Mouse (Mus musculus) hindbrain, embryonic 13.5 days (tissue): ENCODE data around the gene Gm11555. TPM values are rescaled to one million over a fixed set of nuclear protein-coding genes. Genes with fewer than 3 reads are reported as not detected.
"Not testable (repeated sequence)": the region's sequence is repeated elsewhere in the genome, so short reads cannot be mapped to it uniquely, and the experiment has no call there.

ENCODE experiments used
- ATAC-seq: fragments of 200-750 bp; cut with Nextera tagmentation; 2 replicates; pipeline ENCODE4 v1.8.0; 2017; ENCODE audit warnings: moderate TSS enrichment; ENCODE audit not compliant: low FRiP score
- H3K27ac ChIP-seq: fragments of 300-500 bp; sonication (generic); 2 replicates; pipeline ENCODE4 v1.5.1; 2015; ENCODE audit warnings: inconsistent platforms, mild to moderate bottlenecking, moderate library complexity
- H3K27me3 ChIP-seq: fragments of 300-500 bp; sonication (generic); 2 replicates; pipeline ENCODE4 v1.6.1; 2015; ENCODE audit warnings: mild to moderate bottlenecking, inconsistent platforms
- H3K36me3 ChIP-seq: fragments of 300-500 bp; sonication (generic); 2 replicates; pipeline ENCODE4 v1.6.1; 2015; ENCODE audit warnings: mild to moderate bottlenecking, inconsistent platforms
- H3K4me1 ChIP-seq: fragments of 300-500 bp; sonication (generic); replicated peaks from 2 replicates; pipeline ENCODE4 v1.6.1; 2015; ENCODE audit warnings: inconsistent platforms
- H3K4me2 ChIP-seq: fragments of 300-500 bp; sonication (generic); 2 replicates; pipeline ENCODE4 v1.6.1; 2015; ENCODE audit warnings: inconsistent platforms, mild to moderate bottlenecking, moderate library complexity
- H3K4me3 ChIP-seq: fragments of 300-500 bp; sonication (generic); 2 replicates; pipeline ENCODE4 v1.5.1; 2015; ENCODE audit warnings: mild to moderate bottlenecking, inconsistent platforms
- H3K9ac ChIP-seq: fragments of 300-500 bp; sonication (generic); 2 replicates; pipeline ENCODE4 v1.6.1; 2015; ENCODE audit warnings: mild to moderate bottlenecking, inconsistent platforms
- H3K9me3 ChIP-seq: fragments of 300-500 bp; sonication (generic); 2 replicates; pipeline ENCODE4 v1.6.1; 2016; ENCODE audit warnings: inconsistent platforms
- WGBS: fragments of 180-500 bp; shearing (Covaris S2); methylation state at CpG from one replicate; pipeline ENCODE4 v1.1.7; 2015; 5-methylcytosine and 5-hydroxymethylcytosine counted together
- polyA plus RNA-seq: library from polyadenylated mRNA; unstranded; fragments of >200 nt; fragmentation: Nextera tagmentation; extraction: Ambion mirVana; gene quantifications from 2 replicates; pipeline ENCODE4 v1.2.1, GENCODE M21; 2015

Gm11555 gene
- not detected in 2 replicates for polyA plus RNA-seq

DNA sequence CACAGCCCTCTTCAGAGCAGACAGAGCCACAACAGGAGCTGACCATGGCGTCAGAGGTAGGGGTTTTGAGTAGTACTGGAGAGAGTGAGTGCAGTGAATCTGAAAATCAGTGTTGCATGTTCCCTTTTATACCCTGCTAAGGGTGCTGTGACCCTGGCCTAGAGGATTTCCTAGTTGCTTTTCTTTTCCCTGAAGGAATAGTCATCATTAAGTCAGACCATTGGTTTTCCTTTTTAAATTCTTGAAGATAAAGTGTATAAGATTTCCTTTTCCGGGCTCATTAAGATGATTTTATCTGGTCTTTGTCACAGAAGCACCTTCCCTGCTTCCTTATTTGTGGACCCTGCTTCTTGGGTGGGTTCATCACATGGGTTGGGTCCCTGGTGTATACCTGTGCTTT, at the start of gene Gm11555:
Gm11555 (minus strand) TSS at position 101 of the 400 bp plus-strand sequence.
- Histone ChIP-seq H3K27ac (no peak within 1 kb of the TSS), H3K27me3 (no peaks in the 10 kb centered on the region), H3K9me3 (no peaks in the 10 kb centered on the region), H3K4me3 (no peak within 1 kb of the TSS), H3K9ac (no peak within 1 kb of the TSS), H3K36me3 (no peaks in the 10 kb centered on the region), H3K4me2 (no peak within 1 kb of the TSS), H3K4me1 (no peaks in the 10 kb centered on the region)
- WGBS = 90% methylated on average over 2 of the region's 2 CpGs
- no peak for ATAC-seq

DNA sequence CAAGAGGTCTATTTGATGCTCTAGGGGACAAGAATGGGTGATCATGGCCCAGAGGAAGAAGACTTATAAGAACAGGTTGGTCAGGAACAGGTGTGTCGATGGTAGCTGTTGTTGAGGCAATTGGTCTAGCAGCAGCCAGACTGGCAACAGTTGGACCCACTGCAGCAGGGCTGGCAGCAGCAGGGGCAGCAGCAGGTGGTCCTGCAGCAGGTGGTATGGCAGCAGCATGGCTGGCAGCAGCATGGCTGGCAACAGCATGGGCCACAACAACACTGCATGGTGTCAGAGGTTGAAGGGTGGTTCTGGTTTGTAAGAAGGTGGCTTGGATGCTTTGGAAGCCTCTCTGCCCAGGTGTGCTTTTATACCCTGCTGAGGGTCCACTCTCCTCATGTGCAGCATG, 40.4 kb upstream of the Gm11555 start, which contains the start of gene Gm14190:
Gm14190 (minus strand) TSS at position 278 of the 400 bp plus-strand sequence.
- no peaks in the 10 kb centered on the region for H3K4me1 ChIP-seq
- no peaks in the 10 kb centered on the region for H3K27me3 ChIP-seq
- H3K9ac ChIP-seq = no peak within 1 kb of the TSS
- H3K9me3 ChIP-seq = no peaks in the 10 kb centered on the region
- ATAC-seq = no peak
- WGBS = 84% methylated on average over 1 of the region's 1 CpGs
- no peak within 1 kb of the TSS for H3K4me3 ChIP-seq
- H3K4me2 ChIP-seq = no peak within 1 kb of the TSS
- H3K36me3 ChIP-seq = no peaks in the 10 kb centered on the region
- no peak within 1 kb of the TSS for H3K27ac ChIP-seq

GRCm38 (mm10) chr11:99685235-99685634, 35.2 kb upstream of the Gm11555 start:
- not testable (repeated sequence) for H3K4me3 ChIP-seq, H3K4me2 ChIP-seq, H3K27me3 ChIP-seq, H3K27ac ChIP-seq, H3K4me1 ChIP-seq, H3K9ac ChIP-seq, ATAC-seq, H3K9me3 ChIP-seq, H3K36me3 ChIP-seq
- WGBS = 85% methylated on average over 1 of the region's 1 CpGs

DNA sequence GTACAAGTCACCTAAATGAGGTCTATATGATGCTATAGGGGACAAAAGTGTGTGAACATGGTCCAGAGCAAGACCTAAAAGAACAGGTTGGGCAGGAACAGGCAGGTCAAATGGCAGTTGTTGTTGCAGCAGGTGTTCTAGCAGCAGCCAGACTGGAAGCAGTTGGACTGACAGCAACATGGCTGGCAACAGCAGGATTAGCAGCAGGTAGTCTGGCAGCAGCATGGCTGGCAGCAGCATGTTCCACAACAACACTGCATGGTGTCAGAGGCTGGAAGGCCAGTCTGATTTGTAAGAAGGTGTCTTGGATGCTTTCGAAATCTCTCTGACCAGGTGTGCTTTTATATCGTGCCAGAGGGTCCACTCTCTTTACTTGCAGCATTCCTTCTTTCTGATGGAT, 33.4 kb upstream of the Gm11555 start:
- WGBS = 90% methylated on average over 2 of the region's 2 CpGs
- ATAC-seq = no peak
- Histone ChIP-seq H3K27ac (no peak overlapping the region), H3K4me3 (no peak overlapping the region), H3K36me3 (no peaks in the 10 kb centered on the region), H3K4me2 (no peak overlapping the region), H3K27me3 (no peaks in the 10 kb centered on the region), H3K4me1 (no peaks in the 10 kb centered on the region), H3K9me3 (no peaks in the 10 kb centered on the region), H3K9ac (no peak overlapping the region)

- no peak for ATAC-seq
- Histone ChIP-seq H3K4me2 (no peak within 1 kb of the TSS), H3K4me3 (no peak within 1 kb of the TSS), H3K36me3 (no peaks in the 10 kb centered on the region), H3K4me1 (no peaks in the 10 kb centered on the region), H3K27ac (no peak within 1 kb of the TSS), H3K9ac (no peak within 1 kb of the TSS), H3K27me3 (no peaks in the 10 kb centered on the region), H3K9me3 (no peaks in the 10 kb centered on the region)
These were observed 15.8 kb upstream of the Gm11555 start, which contains the start of gene Krtap4-6 for GRCm38 (mm10) chr11:99665860-99666259. Gene Krtap4-6 (minus strand): TSS chr11:99665960.

DNA sequence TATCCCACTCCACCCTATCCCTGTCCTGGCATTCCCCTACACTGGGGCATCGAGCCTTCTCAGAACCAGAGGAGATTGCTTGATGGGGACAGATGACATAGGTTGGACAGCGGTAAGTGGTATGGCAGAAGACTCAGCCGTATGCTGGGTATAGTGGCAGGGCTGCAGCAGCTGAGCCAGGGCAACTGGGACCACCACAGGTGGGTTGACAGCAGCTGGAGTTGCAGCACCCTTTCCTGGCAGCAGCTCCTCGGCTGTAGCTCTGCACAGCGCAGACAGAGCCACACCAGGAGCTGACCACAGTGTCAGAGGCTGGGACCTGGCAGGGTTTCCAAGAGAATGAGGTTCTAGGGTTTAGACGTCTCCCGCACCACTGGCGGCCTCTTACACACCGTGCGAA, 12.8 kb upstream of the Gm11555 start:
- no peak overlapping the region for H3K9ac ChIP-seq
- no peak overlapping the region for H3K4me2 ChIP-seq
- H3K4me1 ChIP-seq = no peaks in the 10 kb centered on the region
- H3K27ac ChIP-seq = no peak overlapping the region
- H3K9me3 ChIP-seq = no peaks in the 10 kb centered on the region
- ATAC-seq = no peak
- H3K4me3 ChIP-seq = no peak overlapping the region
- H3K27me3 ChIP-seq = no peaks in the 10 kb centered on the region
- 85% methylated on average over 10 of the region's 10 CpGs for WGBS
- H3K36me3 ChIP-seq = no peaks in the 10 kb centered on the region

DNA sequence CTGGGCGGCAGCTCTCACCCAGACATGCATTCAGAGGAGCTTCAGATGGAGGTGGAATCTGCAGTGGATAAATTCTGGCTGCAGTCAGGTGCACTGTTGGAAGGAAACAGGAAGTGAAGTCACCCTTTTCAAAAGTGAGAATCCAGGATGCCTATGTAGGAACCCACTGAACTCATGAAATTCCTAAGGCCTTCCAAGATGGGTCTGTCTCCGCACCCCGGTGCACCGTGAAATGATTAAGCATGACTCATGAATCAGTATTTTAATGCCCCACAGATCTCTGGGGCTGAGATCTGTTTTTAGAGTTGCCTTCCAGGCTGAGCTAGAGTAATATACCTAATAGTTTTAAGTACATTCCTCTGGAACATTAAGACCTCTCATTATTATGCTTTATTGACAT, 9.2 kb upstream of the Gm11555 start:
- Histone ChIP-seq H3K9ac (no peak overlapping the region), H3K27ac (no peak overlapping the region), H3K4me2 (no peak overlapping the region), H3K36me3 (no peaks in the 10 kb centered on the region), H3K4me1 (no peaks in the 10 kb centered on the region), H3K9me3 (no peaks in the 10 kb centered on the region), H3K27me3 (no peaks in the 10 kb centered on the region), H3K4me3 (no peak overlapping the region)
- no peak for ATAC-seq
- WGBS = 92% methylated on average over 4 of the region's 4 CpGs

GRCm38 (mm10) chr11:99658467-99659010, 8.5 kb upstream of the Gm11555 start, which contains the start of gene Gm11563:
Gene Gm11563 (minus strand): TSS chr11:99658960.
- H3K9ac ChIP-seq, H3K36me3 ChIP-seq, ATAC-seq, H3K27me3 ChIP-seq, H3K4me1 ChIP-seq, H3K4me3 ChIP-seq, H3K9me3 ChIP-seq, H3K27ac ChIP-seq, H3K4me2 ChIP-seq: not testable (repeated sequence)
- WGBS = 71% methylated on average over 10 of the region's 10 CpGs

DNA sequence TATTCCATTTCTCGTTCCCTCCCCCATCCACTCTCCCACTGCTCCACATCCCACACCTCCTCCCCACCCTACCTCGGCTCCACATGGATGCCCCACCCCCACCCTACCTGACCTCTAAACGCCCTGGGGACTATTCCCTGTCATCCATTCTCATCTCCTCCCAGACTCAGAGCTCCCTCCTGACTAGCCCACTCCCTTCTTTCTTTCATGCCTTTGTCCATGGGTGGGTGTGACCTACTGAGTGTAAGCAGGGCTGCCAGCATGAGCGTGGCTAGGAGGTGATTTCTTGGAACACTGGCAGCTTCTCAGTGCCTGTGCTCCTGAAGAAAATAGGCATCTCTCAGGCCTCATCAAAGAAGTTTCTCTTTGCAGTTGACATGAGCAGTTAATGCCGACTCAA, 7.0 kb upstream of the Gm11555 start:
- Histone ChIP-seq H3K27me3 (no peaks in the 10 kb centered on the region), H3K9ac (no peak overlapping the region), H3K4me2 (no peak overlapping the region), H3K36me3 (no peaks in the 10 kb centered on the region), H3K4me1 (no peaks in the 10 kb centered on the region), H3K4me3 (no peak overlapping the region), H3K9me3 (no peaks in the 10 kb centered on the region), H3K27ac (no peak overlapping the region)
- no peak for ATAC-seq
- 52% methylated on average over 5 of the region's 5 CpGs for WGBS

DNA sequence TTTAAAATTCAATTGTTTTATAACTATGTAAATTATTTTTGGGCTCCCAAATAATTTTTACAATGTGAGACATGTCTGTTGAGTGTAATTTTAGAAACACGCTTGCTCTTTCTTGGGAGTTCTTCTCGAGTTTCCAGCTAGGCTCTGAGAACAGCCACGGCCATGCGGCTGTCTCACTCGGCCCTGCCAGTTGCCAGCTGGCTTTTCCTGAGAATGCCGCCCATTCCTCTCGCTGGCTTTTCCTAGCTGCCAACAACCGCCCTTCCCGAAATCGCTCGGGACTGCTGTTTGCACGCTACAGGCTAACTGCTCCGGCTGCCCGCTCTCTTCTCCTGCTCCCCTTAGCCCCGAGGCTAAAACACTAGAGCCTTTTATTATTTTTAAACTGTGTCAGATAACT, 3.6 kb downstream of the Gm11555 start:
- Histone ChIP-seq H3K9ac (no peak overlapping the region), H3K27ac (no peak overlapping the region), H3K4me2 (no peak overlapping the region), H3K36me3 (no peaks in the 10 kb centered on the region), H3K4me1 (no peaks in the 10 kb centered on the region), H3K27me3 (no peaks in the 10 kb centered on the region), H3K9me3 (no peaks in the 10 kb centered on the region), H3K4me3 (no peak overlapping the region)
- WGBS = 88% methylated on average over 15 of the region's 15 CpGs
- no peak for ATAC-seq

- Histone ChIP-seq H3K4me3 (no peak overlapping the region), H3K27ac (no peak overlapping the region), H3K4me2 (no peak overlapping the region), H3K27me3 (no peaks in the 10 kb centered on the region), H3K4me1 (no peaks in the 10 kb centered on the region), H3K36me3 (no peaks in the 10 kb centered on the region), H3K9ac (no peak overlapping the region), H3K9me3 (no peaks in the 10 kb centered on the region)
- 66% methylated on average over 3 of the region's 3 CpGs for WGBS
- no peak for ATAC-seq
These were observed 5.7 kb downstream of the Gm11555 start for GRCm38 (mm10) chr11:99644351-99644750.

- ATAC-seq, H3K9ac ChIP-seq, H3K9me3 ChIP-seq, H3K4me2 ChIP-seq, H3K27ac ChIP-seq, H3K36me3 ChIP-seq, H3K4me3 ChIP-seq, H3K27me3 ChIP-seq, H3K4me1 ChIP-seq: not testable (repeated sequence)
- 87% methylated on average over 9 of the region's 9 CpGs for WGBS
These were observed 6.3 kb downstream of the Gm11555 start, which contains the start of gene Krtap4-7 for GRCm38 (mm10) chr11:99643635-99644139. Gene Krtap4-7 (minus strand): TSS chr11:99644089.

DNA sequence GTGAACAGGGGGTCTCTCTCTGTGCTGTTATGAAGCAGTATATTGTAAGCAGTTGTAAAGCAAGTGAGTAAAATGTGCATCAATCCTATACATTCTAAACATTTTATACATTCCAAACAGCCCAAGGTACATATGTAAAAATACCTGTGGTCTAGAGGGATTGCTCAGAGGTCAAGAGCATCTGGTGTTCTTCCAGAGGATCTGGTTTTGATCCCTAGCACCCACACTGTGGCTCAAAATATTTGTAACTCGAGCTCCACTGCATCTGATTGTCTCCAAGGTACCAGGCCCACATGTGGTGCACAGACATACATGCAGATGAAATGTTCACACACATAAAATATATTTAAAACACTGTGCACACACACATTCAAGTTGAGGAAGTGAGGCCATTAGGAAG, 9.1 kb downstream of the Gm11555 start:
- 63% methylated on average over 1 of the region's 1 CpGs for WGBS
- ATAC-seq = no peak

More for the DNA sequence above, 9.1 kb downstream of the Gm11555 start:
- no peaks in the 10 kb centered on the region for H3K36me3 ChIP-seq
- no peak overlapping the region for H3K9ac ChIP-seq
- no peak overlapping the region for H3K4me2 ChIP-seq
- no peak overlapping the region for H3K4me3 ChIP-seq
- H3K27ac ChIP-seq = no peak overlapping the region
- H3K9me3 ChIP-seq = no peaks in the 10 kb centered on the region
- no peaks in the 10 kb centered on the region for H3K27me3 ChIP-seq
- H3K4me1 ChIP-seq = no peaks in the 10 kb centered on the region
